Mouse (Mus musculus): ENCODE data around the gene Ranbp9. TPM values are rescaled to one million over a fixed set of nuclear protein-coding genes. Genes with fewer than 3 reads are reported as not detected.

Gene Ranbp9
- polyA plus RNA-seq, 1 experiment = 82.6 TPM

DNA sequence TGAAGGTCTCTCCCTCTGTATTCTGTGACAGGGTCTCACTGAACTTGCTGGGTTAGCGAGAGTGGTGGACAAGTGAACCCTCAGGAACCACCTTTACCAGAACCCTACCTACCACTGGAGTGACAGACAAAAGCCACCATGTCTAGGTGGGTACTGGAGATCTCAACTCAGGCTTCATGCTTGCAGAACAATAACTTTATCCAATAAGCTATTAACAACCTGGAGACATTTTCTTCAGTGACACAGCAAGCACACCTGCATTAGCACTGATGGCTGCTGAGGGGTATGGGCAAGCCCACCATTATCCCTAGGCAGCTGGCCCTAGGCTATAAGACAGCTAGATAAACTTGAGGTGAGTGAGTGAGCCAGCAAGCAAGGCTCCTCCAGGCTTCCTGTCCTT is 40.7 kb downstream of the Ranbp9 start:
- Histone ChIP-seq H3K4me3 (ENCODE audit: insufficient read depth, low read length) (no peak overlapping the region), H3K4me1 (ENCODE audit: control insufficient read depth, insufficient read depth, low read length) (peaks cover 15% of the 10 kb centered on the region), H3K27ac (ENCODE audit: insufficient read depth, low read depth, low read length) (no peak overlapping the region)
- TF ChIP-seq CTCF (IDR thresholded peaks at IDR 0.05; ENCODE audit: low read depth, low read length) = no peak
- no peak for TF ChIP-seq POLR2A (IDR thresholded peaks at IDR 0.05; ENCODE audit: borderline replicate concordance, low read depth, low read length)

DNA sequence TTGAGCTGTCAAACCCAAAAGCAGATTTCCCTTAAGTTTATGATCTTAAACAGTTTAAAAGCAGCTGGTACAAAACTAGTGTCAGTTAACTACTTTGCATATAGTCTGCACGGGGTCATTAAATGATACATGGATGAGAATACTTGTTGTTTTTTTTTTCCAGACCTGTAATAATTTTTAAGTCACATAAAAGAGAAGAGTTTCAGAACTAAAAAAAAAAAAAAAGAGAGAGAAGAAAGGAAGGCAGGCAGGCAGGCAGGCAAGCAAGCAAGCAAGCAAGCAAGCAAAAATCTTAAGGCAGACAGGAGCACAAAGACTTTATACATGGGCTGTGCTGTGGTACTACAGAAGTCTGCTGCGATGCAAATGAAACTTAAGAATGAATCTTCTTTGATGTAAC is 47.7 kb downstream of the Ranbp9 start:
- TF ChIP-seq CTCF (IDR thresholded peaks at IDR 0.05; ENCODE audit: low read depth, low read length) (no peak), POLR2A (IDR thresholded peaks at IDR 0.05; ENCODE audit: borderline replicate concordance, low read depth, low read length) (no peak)
- H3K4me3 ChIP-seq (ENCODE audit: insufficient read depth, low read length) = no peak overlapping the region
- no peak overlapping the region for H3K27ac ChIP-seq (ENCODE audit: insufficient read depth, low read depth, low read length)
- no peaks in the 10 kb centered on the region for H3K4me1 ChIP-seq (ENCODE audit: control insufficient read depth, insufficient read depth, low read length)

DNA sequence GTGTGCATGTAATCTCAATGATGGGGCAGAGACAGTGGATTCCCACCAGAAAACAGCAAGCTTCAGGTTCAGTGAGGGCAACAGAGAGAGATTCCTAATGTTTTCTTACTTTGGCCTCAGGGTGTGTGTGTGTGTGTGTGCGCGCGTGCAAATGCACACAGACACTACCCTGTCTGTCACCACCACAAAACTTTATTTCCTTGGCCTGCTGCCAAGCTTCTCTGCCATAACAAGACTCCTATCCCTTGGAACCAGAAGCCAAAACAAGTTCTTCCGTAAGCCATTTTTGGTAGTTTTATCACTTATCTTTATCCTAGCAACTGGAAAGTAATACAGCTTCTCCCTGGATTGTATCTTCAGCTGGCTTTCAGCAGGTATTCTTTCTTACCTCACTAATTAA is 52.6 kb downstream of the Ranbp9 start:
- TF ChIP-seq POLR2A (IDR thresholded peaks at IDR 0.05; ENCODE audit: borderline replicate concordance, low read depth, low read length) = no peak
- no peak for TF ChIP-seq CTCF (IDR thresholded peaks at IDR 0.05; ENCODE audit: low read depth, low read length)
- no peak overlapping the region for H3K27ac ChIP-seq (ENCODE audit: insufficient read depth, low read depth, low read length)
- H3K4me1 ChIP-seq (ENCODE audit: control insufficient read depth, insufficient read depth, low read length) = no peaks in the 10 kb centered on the region
- H3K4me3 ChIP-seq (ENCODE audit: insufficient read depth, low read length) = no peak overlapping the region

- Histone ChIP-seq H3K4me1 (ENCODE audit: control insufficient read depth, insufficient read depth, low read length) (no peaks in the 10 kb centered on the region), H3K27ac (ENCODE audit: insufficient read depth, low read depth, low read length) (no peak overlapping the region), H3K4me3 (ENCODE audit: insufficient read depth, low read length) (no peak overlapping the region)
- TF ChIP-seq POLR2A (IDR thresholded peaks at IDR 0.05; ENCODE audit: borderline replicate concordance, low read depth, low read length) = no peak
- no peak for TF ChIP-seq CTCF (IDR thresholded peaks at IDR 0.05; ENCODE audit: low read depth, low read length)
Measured at GRCm38 (mm10) chr13:43415249-43415648, 65.8 kb downstream of the Ranbp9 start.

DNA sequence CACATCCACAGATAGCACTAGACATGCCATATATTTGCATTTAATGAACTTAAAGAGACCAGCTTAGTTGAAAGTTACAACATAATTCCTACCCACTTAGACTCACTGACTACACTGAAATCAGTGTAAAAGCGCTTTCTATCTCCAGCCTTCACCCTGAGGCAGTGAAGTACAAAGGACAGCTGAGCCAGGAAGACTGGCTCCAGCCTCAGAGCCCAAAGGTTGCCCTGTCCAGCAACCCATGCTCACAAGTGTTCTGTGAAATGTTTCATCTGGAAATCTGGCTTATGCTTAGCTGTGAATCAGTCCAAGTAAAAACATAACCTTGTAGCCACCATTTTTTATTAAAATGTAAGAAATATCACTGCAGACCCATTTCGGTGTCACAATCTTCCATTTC is 67.5 kb downstream of the Ranbp9 start:
- no peaks in the 10 kb centered on the region for H3K4me1 ChIP-seq (ENCODE audit: control insufficient read depth, insufficient read depth, low read length)
- H3K4me3 ChIP-seq (ENCODE audit: insufficient read depth, low read length) = no peak overlapping the region
- no peak overlapping the region for H3K27ac ChIP-seq (ENCODE audit: insufficient read depth, low read depth, low read length)
- no peak for TF ChIP-seq CTCF (IDR thresholded peaks at IDR 0.05; ENCODE audit: low read depth, low read length)
- no peak for TF ChIP-seq POLR2A (IDR thresholded peaks at IDR 0.05; ENCODE audit: borderline replicate concordance, low read depth, low read length)

GRCm38 (mm10) chr13:43412311-43412710 is 68.8 kb downstream of the Ranbp9 start:
- TF ChIP-seq CTCF (IDR thresholded peaks at IDR 0.05; ENCODE audit: low read depth, low read length) (no peak), POLR2A (IDR thresholded peaks at IDR 0.05; ENCODE audit: borderline replicate concordance, low read depth, low read length) (no peak)
- H3K27ac ChIP-seq (ENCODE audit: insufficient read depth, low read depth, low read length) = no peak overlapping the region
- no peaks in the 10 kb centered on the region for H3K4me1 ChIP-seq (ENCODE audit: control insufficient read depth, insufficient read depth, low read length)
- H3K4me3 ChIP-seq (ENCODE audit: insufficient read depth, low read length) = no peak overlapping the region

GRCm38 (mm10) chr13:43399576-43399975 is 81.5 kb downstream of the Ranbp9 start:
- no peak overlapping the region for H3K27ac ChIP-seq (ENCODE audit: insufficient read depth, low read depth, low read length)
- TF ChIP-seq POLR2A (IDR thresholded peaks at IDR 0.05; ENCODE audit: borderline replicate concordance, low read depth, low read length) = no peak
- no peak for TF ChIP-seq CTCF (IDR thresholded peaks at IDR 0.05; ENCODE audit: low read depth, low read length)
- H3K4me3 ChIP-seq (ENCODE audit: insufficient read depth, low read length) = peak overlapping the region; percentile 80
- peaks cover 5% of the 10 kb centered on the region for H3K4me1 ChIP-seq (ENCODE audit: control insufficient read depth, insufficient read depth, low read length)

GRCm38 (mm10) chr13:43398297-43399080 is 82.6 kb downstream of the Ranbp9 start, which contains the start of gene Nol7:
Gene Nol7, plus strand, starts transcription at chr13:43398390.
- Histone ChIP-seq H3K27ac (ENCODE audit: insufficient read depth, low read depth, low read length) (peak within 1 kb of the TSS; percentile 82), H3K4me3 (ENCODE audit: insufficient read depth, low read length) (peak within 1 kb of the TSS; percentile 80), H3K4me1 (ENCODE audit: control insufficient read depth, insufficient read depth, low read length) (peaks cover 5% of the 10 kb centered on the region)
- TF ChIP-seq POLR2A (IDR thresholded peaks at IDR 0.05; ENCODE audit: borderline replicate concordance, low read depth, low read length) = no peak
- peak; percentile 52; the same call in 1 of the 2 replicates for TF ChIP-seq CTCF (IDR thresholded peaks at IDR 0.05; ENCODE audit: low read depth, low read length)

DNA sequence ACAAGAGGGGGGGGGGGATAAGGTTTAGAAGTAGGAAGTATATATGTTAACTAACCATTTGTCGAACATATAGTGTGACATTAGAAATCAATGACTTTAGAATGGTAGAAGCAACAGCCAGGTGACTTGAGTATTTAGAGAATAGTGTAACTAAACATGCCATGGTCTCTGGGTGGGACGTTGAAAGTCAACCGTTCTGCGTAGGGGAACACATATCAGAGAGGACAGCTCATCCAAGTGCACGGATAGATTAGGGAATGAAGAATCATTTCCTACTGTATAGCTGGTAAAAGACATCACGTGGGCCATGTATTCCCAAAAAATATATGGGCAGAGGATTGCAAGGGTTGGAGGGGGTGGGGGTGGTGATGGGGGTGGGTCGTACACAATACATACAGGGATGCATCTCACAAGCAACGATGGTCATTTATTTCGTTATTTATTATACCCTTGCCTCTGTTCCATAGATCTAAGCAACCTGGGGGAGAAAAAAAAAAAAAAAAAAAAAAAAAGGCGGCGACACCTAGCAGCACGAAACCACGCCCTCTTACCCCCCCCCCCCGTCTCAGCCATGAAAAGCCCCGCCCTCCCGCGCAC is 83.3 kb downstream of the Ranbp9 start:
- TF ChIP-seq CTCF (IDR thresholded peaks at IDR 0.05; ENCODE audit: low read depth, low read length) = no peak
- TF ChIP-seq POLR2A (IDR thresholded peaks at IDR 0.05; ENCODE audit: borderline replicate concordance, low read depth, low read length) = no peak
- Histone ChIP-seq H3K4me3 (ENCODE audit: insufficient read depth, low read length) (no peak overlapping the region), H3K4me1 (ENCODE audit: control insufficient read depth, insufficient read depth, low read length) (peaks cover 5% of the 10 kb centered on the region), H3K27ac (ENCODE audit: insufficient read depth, low read depth, low read length) (no peak overlapping the region)

GRCm38 (mm10) chr13:43385321-43385720 is 95.8 kb downstream of the Ranbp9 start:
- no peaks in the 10 kb centered on the region for H3K4me1 ChIP-seq (ENCODE audit: control insufficient read depth, insufficient read depth, low read length)
- H3K27ac ChIP-seq (ENCODE audit: insufficient read depth, low read depth, low read length) = no peak overlapping the region
- TF ChIP-seq POLR2A (IDR thresholded peaks at IDR 0.05; ENCODE audit: borderline replicate concordance, low read depth, low read length) = no peak
- TF ChIP-seq CTCF (IDR thresholded peaks at IDR 0.05; ENCODE audit: low read depth, low read length) = no peak
- no peak overlapping the region for H3K4me3 ChIP-seq (ENCODE audit: insufficient read depth, low read length)
